Mouse (Mus musculus) monocyte, adult 2 months (primary cell): ENCODE results near the gene Neurog1.

Experiments
- DNase-seq, 2 experiments: peaks; one replicate each; pipeline ENCODE4 v3.0.0; 2022; ENCODE audit warnings: low spot score in 2 of 2, low read depth in 1 of 2

Neurog1 gene

GRCm38 (mm10) chr13:56251924-56252619 lies at the start of gene Neurog1:
Gene Neurog1 (minus strand): TSS chr13:56252163.
- DNase-seq = no peak

- DNase-seq = no peak
Observed at GRCm38 (mm10) chr13:56299336-56299735, 47.4 kb upstream of the Neurog1 start.

GRCm38 (mm10) chr13:56296659-56297020 lies 44.7 kb upstream of the Neurog1 start:
- DNase-seq = no peak

- no peak for DNase-seq
Observed at GRCm38 (mm10) chr13:56295943-56296658, 44.1 kb upstream of the Neurog1 start, which contains the start of gene Cxcl14. Gene Cxcl14 (minus strand): TSS chr13:56296551.

GRCm38 (mm10) chr13:56295586-56295942 lies 43.6 kb upstream of the Neurog1 start:
- no peak for DNase-seq

GRCm38 (mm10) chr13:56294908-56295307 lies 42.9 kb upstream of the Neurog1 start:
- DNase-seq = no peak

GRCm38 (mm10) chr13:56289998-56290397 lies 38.0 kb upstream of the Neurog1 start:
- no peak for DNase-seq

GRCm38 (mm10) chr13:56289261-56289660 lies 37.3 kb upstream of the Neurog1 start:
- DNase-seq = no peak

GRCm38 (mm10) chr13:56288601-56289000 lies 36.6 kb upstream of the Neurog1 start:
- no peak for DNase-seq

- DNase-seq = no peak
Observed at GRCm38 (mm10) chr13:56287091-56287490, 35.1 kb upstream of the Neurog1 start.

GRCm38 (mm10) chr13:56283321-56283720 lies 31.4 kb upstream of the Neurog1 start:
- DNase-seq = no peak

- DNase-seq = no peak
Observed at GRCm38 (mm10) chr13:56280356-56280755, 28.4 kb upstream of the Neurog1 start.

- DNase-seq = peak in 1 of 2 experiments; percentile 57
Observed at GRCm38 (mm10) chr13:56279439-56279838, 27.5 kb upstream of the Neurog1 start.

GRCm38 (mm10) chr13:56275171-56275570 lies 23.2 kb upstream of the Neurog1 start:
- DNase-seq = no peak

GRCm38 (mm10) chr13:56270124-56270523 lies 18.2 kb upstream of the Neurog1 start:
- no peak for DNase-seq

GRCm38 (mm10) chr13:56267396-56267795 lies 15.4 kb upstream of the Neurog1 start:
- DNase-seq = no peak

- DNase-seq = no peak
Observed at GRCm38 (mm10) chr13:56266435-56266834, 14.5 kb upstream of the Neurog1 start.

- no peak for DNase-seq
Observed at GRCm38 (mm10) chr13:56265661-56266060, 13.7 kb upstream of the Neurog1 start.

GRCm38 (mm10) chr13:56262269-56262668 lies 10.3 kb upstream of the Neurog1 start:
- no peak for DNase-seq

GRCm38 (mm10) chr13:56260344-56260780 lies 8.4 kb upstream of the Neurog1 start:
- DNase-seq = no peak

GRCm38 (mm10) chr13:56259926-56260250 lies 7.9 kb upstream of the Neurog1 start:
- no peak for DNase-seq

- no peak for DNase-seq
Observed at GRCm38 (mm10) chr13:56259021-56259925, 7.3 kb upstream of the Neurog1 start.
